Mouse (Mus musculus) E14TG2a.4 (cell line): ENCODE measurements at regions not wholly inside any gene's neighbourhood (a gene's known extent, or its start where the extent isn't known, plus 50 kb on each side); places are given as distances from the start of the nearest gene placed in this dataset.

Source experiments
- CTCF ChIP-seq: conservative IDR thresholded peaks from 2 replicates; pipeline ENCODE4 v1.5.1; 2014; ENCODE audit warnings: low read length
- NANOG ChIP-seq: IDR thresholded peaks from 2 replicates; pipeline ENCODE4 v1.6.1; 2014; ENCODE audit warnings: borderline replicate concordance, low read length, mixed read lengths
- POU5F1 ChIP-seq: IDR thresholded peaks from 2 replicates; pipeline ENCODE4 v1.6.1; 2014; ENCODE audit warnings: low read length, borderline replicate concordance

GRCm38 (mm10) chr13:34424921-34425320 is 79.9 kb upstream of the Slc22a23 start:
- TF ChIP-seq CTCF (no peak), POU5F1 (no peak), NANOG (no peak)
